Mouse (Mus musculus) liver, embryonic 16.5 days (tissue): ENCODE data around the gene Irak3. TPM values are rescaled to one million over a fixed set of nuclear protein-coding genes. Genes with fewer than 3 reads are reported as not detected.

ENCODE experiments used
- ATAC-seq: fragments of 200-750 bp; cut with Nextera tagmentation; 2 replicates; pipeline ENCODE4 v1.8.0; 2017; ENCODE audit warnings: low read depth, mild to moderate bottlenecking, moderate number of reproducible peaks, moderate library complexity
- H3K27ac ChIP-seq: fragments of 300-500 bp; sonication (generic); 2 replicates; pipeline ENCODE4 v1.5.1; 2014; ENCODE audit warnings: mild to moderate bottlenecking, low read length
- H3K27me3 ChIP-seq: fragments of 300-500 bp; sonication (generic); 2 replicates; pipeline ENCODE4 v1.6.1; 2014; ENCODE audit warnings: low read depth, low read length, mixed read lengths; ENCODE audit not compliant: control insufficient read depth, insufficient read depth
- H3K36me3 ChIP-seq: fragments of 300-500 bp; sonication (generic); 2 replicates; pipeline ENCODE4 v1.6.1; 2014; ENCODE audit warnings: mild to moderate bottlenecking; ENCODE audit not compliant: control insufficient read depth, insufficient read depth
- H3K4me1 ChIP-seq: fragments of 300-500 bp; sonication (generic); 2 replicates; pipeline ENCODE4 v1.6.1; 2014; ENCODE audit warnings: low read depth, low read length, mixed read lengths; ENCODE audit not compliant: control insufficient read depth
- H3K4me2 ChIP-seq: fragments of 300-500 bp; sonication (generic); 2 replicates; pipeline ENCODE4 v1.6.1; 2014; ENCODE audit warnings: low read depth, low read length, mixed read lengths
- H3K4me3 ChIP-seq: fragments of 300-500 bp; sonication (generic); 2 replicates; pipeline ENCODE4 v1.5.1; 2014; ENCODE audit warnings: low read depth, mild to moderate bottlenecking, low read length
- H3K9ac ChIP-seq: fragments of 300-500 bp; sonication (generic); 2 replicates; pipeline ENCODE4 v1.6.1; 2014; ENCODE audit warnings: low read depth, low read length
- H3K9me3 ChIP-seq: fragments of 300-500 bp; sonication (generic); replicated peaks from 2 replicates; pipeline ENCODE4 v1.6.1; 2016; ENCODE audit warnings: low read length; ENCODE audit not compliant: control insufficient read depth
- WGBS: fragments of 180-500 bp; shearing (Covaris S2); extraction: QIAGEN DNeasy Blood & Tissue Kit; methylation state at CpG from one replicate; pipeline ENCODE4 v1.1.7; 2014; ENCODE audit not compliant: insufficient replicate concordance; 5-methylcytosine and 5-hydroxymethylcytosine counted together
- polyA plus RNA-seq: library from polyadenylated mRNA; unstranded; fragments of >200 nt; fragmentation: Nextera tagmentation; extraction: Ambion mirVana; gene quantifications from 2 replicates; pipeline ENCODE4 v1.2.1, GENCODE M21; 2015

Gene Irak3
- polyA plus RNA-seq, 1 experiment from 2014 or later, result 1.8 TPM

DNA sequence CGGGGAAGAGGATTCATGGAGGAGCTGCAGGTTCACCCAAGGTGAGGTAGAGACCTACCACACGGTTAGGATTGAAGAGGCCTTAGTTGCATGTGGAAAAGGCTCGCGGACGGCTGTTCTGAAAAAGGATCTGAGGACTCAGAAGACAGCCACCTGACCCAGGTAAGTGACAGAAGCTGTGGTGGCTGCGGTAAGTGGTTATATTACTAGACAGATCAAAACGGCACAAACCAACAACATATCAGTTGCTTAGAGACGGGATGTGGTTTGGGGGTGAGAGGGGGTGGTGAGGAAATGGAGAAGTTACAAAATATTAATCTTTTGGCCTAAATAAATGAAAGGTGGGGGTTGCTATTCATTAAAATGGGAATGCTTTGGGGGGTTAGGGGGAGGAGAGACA is 8.7 kb downstream of the Irak3 start:
- no peak overlapping the region for H3K4me2 ChIP-seq
- H3K9me3 ChIP-seq, result no peaks in the 10 kb centered on the region
- H3K27me3 ChIP-seq, result no peaks in the 10 kb centered on the region
- H3K4me1 ChIP-seq, result no peaks in the 10 kb centered on the region
- H3K27ac ChIP-seq, result no peak overlapping the region
- 31% methylated on average over 8 of the region's 8 CpGs for WGBS
- ATAC-seq, result no peak
- H3K9ac ChIP-seq, result no peak overlapping the region
- no peaks in the 10 kb centered on the region for H3K36me3 ChIP-seq
- H3K4me3 ChIP-seq, result no peak overlapping the region

DNA sequence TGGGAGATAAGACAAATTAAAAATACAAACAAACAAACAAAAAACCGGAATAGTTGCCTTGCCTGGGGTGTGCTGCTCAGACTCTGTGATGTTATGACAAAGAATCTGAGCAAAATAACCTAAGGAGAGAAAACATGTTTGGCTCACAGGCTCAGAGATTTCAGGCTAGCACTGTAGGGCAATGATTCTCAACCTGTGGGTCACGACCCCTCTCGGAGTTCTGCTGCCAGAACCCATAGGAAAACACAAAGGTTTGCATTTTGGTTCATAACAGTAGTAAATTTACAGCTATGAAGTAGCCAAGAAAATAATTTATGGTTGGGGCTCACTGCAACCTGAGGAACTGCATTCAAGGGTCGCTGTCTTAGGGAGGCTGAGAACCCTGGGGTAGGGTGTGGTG is 9.7 kb downstream of the Irak3 start:
- H3K9ac ChIP-seq, result no peak overlapping the region
- WGBS, result 68% methylated on average over 4 of the region's 4 CpGs
- H3K9me3 ChIP-seq, result no peaks in the 10 kb centered on the region
- no peaks in the 10 kb centered on the region for H3K27me3 ChIP-seq
- H3K4me1 ChIP-seq, result no peaks in the 10 kb centered on the region
- ATAC-seq, result no peak
- H3K27ac ChIP-seq, result no peak overlapping the region
- no peak overlapping the region for H3K4me3 ChIP-seq
- no peaks in the 10 kb centered on the region for H3K36me3 ChIP-seq
- no peak overlapping the region for H3K4me2 ChIP-seq

DNA sequence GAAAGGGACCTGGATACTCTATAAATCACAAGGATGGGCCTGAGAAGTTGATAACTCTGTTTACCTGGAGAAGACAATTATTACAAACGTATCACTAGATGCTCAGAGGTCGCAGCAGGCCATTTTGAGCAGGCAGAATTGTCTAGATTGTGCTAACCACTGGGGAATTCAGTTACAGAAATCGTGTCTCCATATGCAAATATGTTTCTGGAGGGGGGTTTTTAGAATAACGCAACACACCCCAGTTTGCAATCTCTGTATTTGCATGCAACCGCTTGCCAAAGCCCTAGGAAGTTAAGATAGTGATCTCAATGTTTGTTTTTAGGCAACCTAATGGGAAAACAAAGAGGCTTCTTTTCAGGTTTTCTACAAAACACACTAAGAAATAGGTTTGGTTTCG is 10.8 kb downstream of the Irak3 start:
- Histone ChIP-seq H3K4me2 (no peak overlapping the region), H3K9me3 (no peaks in the 10 kb centered on the region), H3K4me3 (no peak overlapping the region), H3K4me1 (no peaks in the 10 kb centered on the region), H3K27ac (no peak overlapping the region), H3K9ac (no peak overlapping the region), H3K27me3 (no peaks in the 10 kb centered on the region), H3K36me3 (no peaks in the 10 kb centered on the region)
- no peak for ATAC-seq
- 55% methylated on average over 6 of the region's 6 CpGs for WGBS

DNA sequence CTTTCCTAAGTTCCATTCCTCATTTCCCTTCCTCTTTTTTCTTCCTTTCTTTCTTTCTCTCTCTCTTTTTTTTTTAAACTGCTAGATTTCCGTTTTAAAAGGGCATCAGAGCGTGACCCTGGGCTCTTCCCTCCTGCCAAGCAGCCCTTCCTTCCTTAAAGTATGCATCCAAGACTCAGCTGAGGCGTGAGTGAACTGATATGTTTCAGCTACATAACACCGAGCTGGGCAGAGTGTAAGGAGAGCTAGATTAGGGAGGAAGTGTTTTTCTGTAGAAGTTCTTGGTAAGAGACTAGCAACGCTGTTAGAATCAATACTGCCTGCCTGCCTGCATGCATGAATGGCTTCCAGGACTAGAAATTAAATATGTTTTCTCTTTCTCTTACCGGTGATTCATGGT is 12.1 kb downstream of the Irak3 start:
- no peak for ATAC-seq
- no peak overlapping the region for H3K27ac ChIP-seq
- WGBS, result 19% methylated on average over 6 of the region's 6 CpGs
- H3K4me2 ChIP-seq, result no peak overlapping the region
- H3K4me3 ChIP-seq, result no peak overlapping the region
- no peaks in the 10 kb centered on the region for H3K27me3 ChIP-seq
- no peaks in the 10 kb centered on the region for H3K9me3 ChIP-seq
- no peaks in the 10 kb centered on the region for H3K36me3 ChIP-seq
- H3K4me1 ChIP-seq, result no peaks in the 10 kb centered on the region
- H3K9ac ChIP-seq, result no peak overlapping the region

DNA sequence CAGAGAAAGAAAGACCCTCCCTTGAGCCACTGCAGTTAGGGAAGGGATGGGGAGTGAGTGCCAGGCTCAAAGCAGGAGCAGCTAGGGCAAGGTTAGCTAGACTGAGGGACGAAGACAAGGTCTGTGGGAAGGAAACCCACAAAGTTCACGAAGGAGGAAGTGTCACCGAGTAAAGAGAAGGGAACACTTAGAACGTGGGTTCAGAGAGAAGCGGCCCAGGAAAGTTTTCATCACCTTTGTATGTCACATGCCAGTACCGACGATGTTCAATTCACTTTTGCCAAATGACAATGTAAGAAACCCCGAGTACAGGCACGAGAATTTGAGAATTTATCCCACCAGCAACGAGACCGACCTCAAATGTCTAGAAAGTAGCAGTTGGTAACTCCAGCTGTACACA is 12.7 kb downstream of the Irak3 start:
- Histone ChIP-seq H3K9ac (no peak overlapping the region), H3K4me3 (no peak overlapping the region), H3K4me1 (no peaks in the 10 kb centered on the region), H3K9me3 (no peaks in the 10 kb centered on the region), H3K4me2 (no peak overlapping the region; the same call in 1 of the 2 replicates), H3K27ac (no peak overlapping the region), H3K27me3 (no peaks in the 10 kb centered on the region), H3K36me3 (no peaks in the 10 kb centered on the region)
- 11% methylated on average over 11 of the region's 11 CpGs for WGBS
- ATAC-seq, result no peak

DNA sequence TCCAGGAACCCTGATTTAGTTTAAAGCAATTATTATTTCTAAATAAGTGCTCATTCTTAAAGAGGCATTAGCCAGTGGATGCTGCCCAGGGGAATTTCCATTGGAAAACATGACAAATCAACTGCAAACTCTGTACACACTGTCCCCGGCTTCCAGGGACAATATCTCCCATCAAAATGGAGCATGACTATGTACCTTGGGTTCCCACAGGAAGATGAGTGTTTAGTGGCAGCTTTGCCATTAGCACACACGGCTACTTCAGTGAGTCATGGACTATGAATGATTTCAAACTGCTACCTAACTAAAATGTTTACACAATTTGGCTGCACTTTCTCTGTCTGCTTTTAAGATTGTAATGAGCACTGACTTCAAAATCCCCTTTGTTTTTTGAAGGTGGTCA is 13.4 kb downstream of the Irak3 start:
- Histone ChIP-seq H3K36me3 (no peaks in the 10 kb centered on the region), H3K4me1 (no peaks in the 10 kb centered on the region), H3K27me3 (no peaks in the 10 kb centered on the region), H3K4me3 (no peak overlapping the region), H3K27ac (no peak overlapping the region), H3K4me2 (no peak overlapping the region), H3K9ac (no peak overlapping the region), H3K9me3 (no peaks in the 10 kb centered on the region)
- no peak for ATAC-seq
- WGBS, result 48% methylated on average over 2 of the region's 2 CpGs

DNA sequence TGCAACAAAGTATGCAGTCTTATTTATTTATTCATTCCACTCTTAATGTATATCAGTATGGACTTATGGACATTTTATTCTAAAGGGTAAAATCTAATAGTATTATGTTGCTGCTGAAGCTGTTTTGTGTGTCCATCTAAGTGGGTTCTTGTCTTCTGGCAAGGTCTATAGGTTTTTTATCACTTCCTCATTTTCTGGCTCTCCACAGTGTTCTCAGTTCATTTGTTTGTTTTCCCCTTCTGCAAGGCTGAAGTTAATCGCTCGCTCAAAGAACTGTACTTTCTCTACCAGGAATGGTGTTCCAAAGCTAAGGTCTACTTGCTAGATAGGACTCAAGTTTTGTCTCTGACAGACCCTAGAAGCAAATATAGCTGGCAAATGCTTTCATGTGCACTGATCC is 18.6 kb downstream of the Irak3 start:
- WGBS, result 20% methylated on average over 2 of the region's 2 CpGs
- Histone ChIP-seq H3K9me3 (no peaks in the 10 kb centered on the region), H3K27ac (no peak overlapping the region), H3K4me1 (no peaks in the 10 kb centered on the region), H3K4me2 (no peak overlapping the region), H3K9ac (no peak overlapping the region), H3K4me3 (no peak overlapping the region), H3K36me3 (no peaks in the 10 kb centered on the region), H3K27me3 (no peaks in the 10 kb centered on the region)
- ATAC-seq, result no peak

DNA sequence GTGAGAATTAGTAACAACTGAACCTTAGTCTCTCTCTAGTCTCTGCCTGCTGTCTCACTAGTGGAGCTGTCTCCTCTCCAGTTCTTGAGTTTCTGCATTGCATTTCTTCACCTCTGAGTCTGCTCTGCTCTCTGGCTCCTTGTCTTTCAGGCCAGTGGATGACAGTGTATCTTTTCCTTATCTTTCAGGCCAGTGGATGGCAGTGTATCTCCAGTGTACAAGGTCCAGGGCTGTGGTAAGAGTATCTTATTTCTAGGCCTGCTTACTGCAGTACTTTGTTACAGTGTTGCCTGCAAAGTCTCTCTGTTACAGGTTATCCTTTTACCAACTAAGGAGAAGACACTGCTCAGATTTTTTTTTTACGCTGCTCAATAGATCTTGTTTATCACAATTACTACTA is 19.0 kb downstream of the Irak3 start:
- H3K4me2 ChIP-seq, result no peak overlapping the region
- H3K4me3 ChIP-seq, result no peak overlapping the region
- no peak overlapping the region for H3K9ac ChIP-seq
- 0 out of 2 replicates have a peak, but pooled peaks have one; percentile 27 for ATAC-seq
- no peak overlapping the region for H3K27ac ChIP-seq
- H3K36me3 ChIP-seq, result no peaks in the 10 kb centered on the region
- no peaks in the 10 kb centered on the region for H3K27me3 ChIP-seq
- no peaks in the 10 kb centered on the region for H3K9me3 ChIP-seq
- WGBS, result 55% methylated on average over 1 of the region's 1 CpGs
- H3K4me1 ChIP-seq, result no peaks in the 10 kb centered on the region

DNA sequence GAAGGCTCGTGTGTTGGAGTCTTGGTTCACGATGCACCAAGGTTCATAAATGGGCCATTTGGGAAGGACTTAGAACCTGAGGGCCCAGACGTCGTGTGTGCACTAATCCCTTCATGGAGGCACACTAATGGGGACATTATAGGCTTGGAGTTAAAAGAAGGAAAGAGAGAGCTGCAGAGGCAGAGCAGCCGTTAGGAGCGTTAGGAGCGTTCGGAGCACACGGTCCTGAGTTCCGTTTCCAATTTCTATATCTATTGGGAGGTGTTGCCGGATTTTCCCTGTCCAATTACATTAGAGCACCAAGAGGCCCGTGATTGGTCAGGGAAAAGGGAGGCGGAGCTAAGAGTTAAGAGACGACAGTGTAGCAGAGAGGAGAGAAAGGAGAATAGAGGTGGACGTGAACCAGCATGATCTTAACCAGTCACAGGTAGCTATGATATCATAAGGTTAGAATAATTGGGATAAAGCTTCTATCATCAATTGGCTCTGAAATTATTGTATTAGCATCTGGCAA is 27.7 kb downstream of the Irak3 start:
- Histone ChIP-seq H3K36me3 (no peaks in the 10 kb centered on the region), H3K27ac (no peak overlapping the region), H3K4me2 (no peak overlapping the region), H3K9ac (no peak overlapping the region), H3K4me1 (no peaks in the 10 kb centered on the region), H3K27me3 (no peaks in the 10 kb centered on the region), H3K9me3 (no peaks in the 10 kb centered on the region), H3K4me3 (no peak overlapping the region)
- 74% methylated on average over 15 of the region's 15 CpGs for WGBS
- ATAC-seq, result no peak
